Mouse (Mus musculus) midbrain, embryonic 13.5 days (tissue): Measurements from ENCODE around the gene Fbxo9. TPM values are rescaled to one million over a fixed set of nuclear protein-coding genes. Genes with fewer than 3 reads are reported as not detected.
"Not testable (repeated sequence)": the region's sequence is repeated elsewhere in the genome, so short reads cannot be mapped to it uniquely, and the experiment has no call there.

Source experiments
- ATAC-seq: fragments of 200-750 bp; cut with Nextera tagmentation; 2 replicates; pipeline ENCODE4 v1.8.0; 2017; ENCODE audit warnings: mild to moderate bottlenecking, moderate TSS enrichment, moderate library complexity
- H3K27ac ChIP-seq: fragments of 300-500 bp; sonication (generic); 2 replicates; pipeline ENCODE4 v1.5.1; 2015; ENCODE audit warnings: inconsistent platforms, mild to moderate bottlenecking, moderate library complexity
- H3K27me3 ChIP-seq: fragments of 300-500 bp; sonication (generic); 2 replicates; pipeline ENCODE4 v1.6.1; 2015; ENCODE audit warnings: mild to moderate bottlenecking, inconsistent platforms
- H3K36me3 ChIP-seq: fragments of 300-500 bp; sonication (generic); 2 replicates; pipeline ENCODE4 v1.6.1; 2015; ENCODE audit warnings: mild to moderate bottlenecking, inconsistent platforms
- H3K4me1 ChIP-seq: fragments of 300-500 bp; sonication (generic); replicated peaks from 2 replicates; pipeline ENCODE4 v1.6.1; 2015; ENCODE audit warnings: inconsistent platforms
- H3K4me2 ChIP-seq: fragments of 300-500 bp; sonication (generic); replicated peaks from 2 replicates; pipeline ENCODE4 v1.6.1; 2015; ENCODE audit warnings: moderate library complexity, mild to moderate bottlenecking, inconsistent platforms
- H3K4me3 ChIP-seq: fragments of 300-500 bp; sonication (generic); replicated peaks from 2 replicates; pipeline ENCODE4 v1.5.1; 2015; ENCODE audit warnings: mild to moderate bottlenecking, inconsistent platforms
- H3K9ac ChIP-seq: fragments of 300-500 bp; sonication (generic); replicated peaks from 2 replicates; pipeline ENCODE4 v1.6.1; 2015; ENCODE audit warnings: mild to moderate bottlenecking, inconsistent platforms
- H3K9me3 ChIP-seq: fragments of 300-500 bp; sonication (generic); 2 replicates; pipeline ENCODE4 v1.6.1; 2016; ENCODE audit warnings: mild to moderate bottlenecking, inconsistent platforms
- WGBS: fragments of 180-500 bp; shearing (Covaris S2); methylation state at CpG from one replicate; pipeline ENCODE4 v1.1.7; 2015; 5-methylcytosine and 5-hydroxymethylcytosine counted together
- polyA plus RNA-seq: library from polyadenylated mRNA; unstranded; fragments of >200 nt; fragmentation: Nextera tagmentation; extraction: Ambion mirVana; gene quantifications from 2 replicates; pipeline ENCODE4 v1.2.1, GENCODE M21; 2015

Fbxo9 gene
- polyA plus RNA-seq, 1 experiment from 2014 or later: 44.3 TPM

- H3K9me3 ChIP-seq: no peaks in the 10 kb centered on the region
- H3K27ac ChIP-seq: no peak overlapping the region
- no peak overlapping the region for H3K4me2 ChIP-seq
- no peaks in the 10 kb centered on the region for H3K27me3 ChIP-seq
- H3K4me1 ChIP-seq: no peaks in the 10 kb centered on the region; the same call in 1 of the 2 replicates
- 88% methylated on average over 14 of the region's 14 CpGs for WGBS
- H3K9ac ChIP-seq: no peak overlapping the region
- no peak for ATAC-seq
- H3K4me3 ChIP-seq: no peak overlapping the region
- peaks cover 51% of the 10 kb centered on the region for H3K36me3 ChIP-seq
These were observed 23.1 kb downstream of the Fbxo9 start for GRCm38 (mm10) chr9:78085722-78086287.

GRCm38 (mm10) chr9:78084341-78084740 lies 24.5 kb downstream of the Fbxo9 start:
- Histone ChIP-seq H3K9me3 (no peaks in the 10 kb centered on the region), H3K27me3 (no peaks in the 10 kb centered on the region), H3K27ac (no peak overlapping the region), H3K4me1 (no peaks in the 10 kb centered on the region; the same call in 1 of the 2 replicates), H3K4me3 (no peak overlapping the region), H3K4me2 (no peak overlapping the region), H3K9ac (no peak overlapping the region), H3K36me3 (peaks cover 53% of the 10 kb centered on the region)
- WGBS: 94% methylated on average over 4 of the region's 4 CpGs
- ATAC-seq: no peak

- H3K36me3 ChIP-seq: peaks cover 47% of the 10 kb centered on the region
- H3K27ac ChIP-seq: no peak overlapping the region
- no peaks in the 10 kb centered on the region for H3K9me3 ChIP-seq
- H3K9ac ChIP-seq: no peak overlapping the region
- WGBS: 59% methylated on average over 7 of the region's 7 CpGs
- ATAC-seq: no peak
- H3K4me1 ChIP-seq: no peaks in the 10 kb centered on the region
- H3K4me2 ChIP-seq: no peak overlapping the region
- no peak overlapping the region for H3K4me3 ChIP-seq
- no peaks in the 10 kb centered on the region for H3K27me3 ChIP-seq
These were observed 27.0 kb downstream of the Fbxo9 start for GRCm38 (mm10) chr9:78081835-78082234.

- WGBS: 29% methylated on average over 2 of the region's 2 CpGs
- H3K4me1 ChIP-seq: no peaks in the 10 kb centered on the region
- no peak for ATAC-seq
These were observed 30.6 kb downstream of the Fbxo9 start for GRCm38 (mm10) chr9:78078240-78078639.

GRCm38 (mm10) chr9:78075256-78075655 lies 33.6 kb downstream of the Fbxo9 start:
- Histone ChIP-seq H3K4me1 (no peaks in the 10 kb centered on the region), H3K9me3 (no peaks in the 10 kb centered on the region), H3K4me3 (no peak overlapping the region), H3K36me3 (no peaks in the 10 kb centered on the region), H3K27me3 (no peaks in the 10 kb centered on the region), H3K9ac (no peak overlapping the region), H3K4me2 (no peak overlapping the region), H3K27ac (no peak overlapping the region)
- WGBS: 93% methylated on average over 3 of the region's 3 CpGs
- no peak for ATAC-seq

More at GRCm38 (mm10) chr9:78078240-78078639, 30.6 kb downstream of the Fbxo9 start:
- Histone ChIP-seq H3K27ac (no peak overlapping the region), H3K4me2 (no peak overlapping the region), H3K4me3 (no peak overlapping the region), H3K36me3 (peaks cover 15% of the 10 kb centered on the region), H3K9me3 (no peaks in the 10 kb centered on the region), H3K9ac (no peak overlapping the region), H3K27me3 (no peaks in the 10 kb centered on the region)

GRCm38 (mm10) chr9:78073713-78074340 lies 35.0 kb downstream of the Fbxo9 start:
- H3K4me3 ChIP-seq: no peak overlapping the region
- H3K4me1 ChIP-seq: no peaks in the 10 kb centered on the region
- H3K9ac ChIP-seq: no peak overlapping the region
- no peaks in the 10 kb centered on the region for H3K9me3 ChIP-seq
- no peaks in the 10 kb centered on the region for H3K27me3 ChIP-seq
- ATAC-seq: no peak
- 91% methylated on average over 13 of the region's 13 CpGs for WGBS
- H3K36me3 ChIP-seq: no peaks in the 10 kb centered on the region
- H3K27ac ChIP-seq: no peak overlapping the region
- no peak overlapping the region for H3K4me2 ChIP-seq

- H3K4me2 ChIP-seq, H3K27me3 ChIP-seq, H3K9ac ChIP-seq, H3K4me3 ChIP-seq, H3K36me3 ChIP-seq, H3K27ac ChIP-seq, ATAC-seq, H3K9me3 ChIP-seq, H3K4me1 ChIP-seq: not testable (repeated sequence)
- 90% methylated on average over 3 of the region's 3 CpGs for WGBS
These were observed 35.6 kb downstream of the Fbxo9 start for GRCm38 (mm10) chr9:78073291-78073690.

DNA sequence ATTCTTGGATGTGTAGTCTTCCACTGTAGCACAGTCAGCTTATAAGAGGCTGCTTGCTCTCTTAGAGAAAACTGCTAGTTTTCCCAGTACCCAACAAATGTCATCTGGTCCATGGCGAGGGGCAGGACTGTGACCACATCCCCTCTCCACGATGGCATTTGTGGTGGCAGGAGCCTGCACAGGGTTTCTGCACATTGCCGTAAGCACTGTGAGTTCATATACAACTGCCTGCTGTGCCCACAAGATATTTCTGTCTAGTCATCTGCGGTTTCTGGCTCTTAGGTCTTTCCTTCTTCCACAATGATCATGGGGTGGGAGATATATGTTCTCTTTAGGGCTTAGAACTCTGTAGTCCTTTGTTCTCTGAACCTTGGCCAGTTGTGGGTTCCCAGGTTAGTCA lies 37.2 kb downstream of the Fbxo9 start:
- Histone ChIP-seq H3K4me1 (no peaks in the 10 kb centered on the region), H3K27ac (no peak overlapping the region), H3K4me2 (no peak overlapping the region), H3K9ac (no peak overlapping the region), H3K4me3 (no peak overlapping the region), H3K9me3 (no peaks in the 10 kb centered on the region), H3K27me3 (no peaks in the 10 kb centered on the region), H3K36me3 (no peaks in the 10 kb centered on the region)
- 92% methylated on average over 4 of the region's 4 CpGs for WGBS
- ATAC-seq: no peak

- Histone ChIP-seq H3K36me3 (no peaks in the 10 kb centered on the region), H3K9ac (no peak overlapping the region), H3K4me3 (no peak overlapping the region), H3K27ac (no peak overlapping the region), H3K27me3 (no peaks in the 10 kb centered on the region), H3K4me1 (no peaks in the 10 kb centered on the region), H3K9me3 (no peaks in the 10 kb centered on the region), H3K4me2 (no peak overlapping the region)
- ATAC-seq: no peak
- WGBS: 82% methylated on average over 5 of the region's 5 CpGs
These were observed 38.4 kb downstream of the Fbxo9 start for GRCm38 (mm10) chr9:78070496-78070895.

GRCm38 (mm10) chr9:78064121-78064520 lies 44.7 kb downstream of the Fbxo9 start:
- Histone ChIP-seq H3K4me2 (no peak overlapping the region), H3K27me3 (no peaks in the 10 kb centered on the region), H3K9me3 (no peaks in the 10 kb centered on the region), H3K27ac (no peak overlapping the region), H3K9ac (no peak overlapping the region), H3K36me3 (no peaks in the 10 kb centered on the region), H3K4me1 (no peaks in the 10 kb centered on the region), H3K4me3 (no peak overlapping the region)
- 79% methylated on average over 10 of the region's 10 CpGs for WGBS
- ATAC-seq: no peak

GRCm38 (mm10) chr9:78062392-78062791 lies 46.5 kb downstream of the Fbxo9 start:
- H3K27me3 ChIP-seq: no peaks in the 10 kb centered on the region
- no peak for ATAC-seq
- H3K36me3 ChIP-seq: no peaks in the 10 kb centered on the region
- H3K4me2 ChIP-seq: no peak overlapping the region
- H3K4me1 ChIP-seq: no peaks in the 10 kb centered on the region
- H3K4me3 ChIP-seq: no peak overlapping the region
- H3K27ac ChIP-seq: no peak overlapping the region
- no peak overlapping the region for H3K9ac ChIP-seq
- 79% methylated on average over 9 of the region's 9 CpGs for WGBS
- H3K9me3 ChIP-seq: no peaks in the 10 kb centered on the region

GRCm38 (mm10) chr9:78059525-78060120 lies 49.2 kb downstream of the Fbxo9 start:
- no peaks in the 10 kb centered on the region for H3K9me3 ChIP-seq
- no peaks in the 10 kb centered on the region for H3K4me1 ChIP-seq
- no peak overlapping the region for H3K4me3 ChIP-seq
- no peak overlapping the region for H3K9ac ChIP-seq
- 83% methylated on average over 16 of the region's 16 CpGs for WGBS
- no peaks in the 10 kb centered on the region for H3K27me3 ChIP-seq
- ATAC-seq: no peak
- H3K27ac ChIP-seq: no peak overlapping the region
- no peak overlapping the region for H3K4me2 ChIP-seq
- no peaks in the 10 kb centered on the region for H3K36me3 ChIP-seq
